Mouse (Mus musculus) right cerebral cortex, postnatal 10 days (tissue): ENCODE measurements around the gene Sirt4.
"Not testable (repeated sequence)": the region's sequence is repeated elsewhere in the genome, so short reads cannot be mapped to it uniquely, and the experiment has no call there.

ENCODE experiments used
- DNase-seq, 2 experiments: peaks; one replicate each; pipeline ENCODE4 v3.0.0; 2021; ENCODE audit warnings: low spot score in 2 of 2

The Sirt4 gene

DNA sequence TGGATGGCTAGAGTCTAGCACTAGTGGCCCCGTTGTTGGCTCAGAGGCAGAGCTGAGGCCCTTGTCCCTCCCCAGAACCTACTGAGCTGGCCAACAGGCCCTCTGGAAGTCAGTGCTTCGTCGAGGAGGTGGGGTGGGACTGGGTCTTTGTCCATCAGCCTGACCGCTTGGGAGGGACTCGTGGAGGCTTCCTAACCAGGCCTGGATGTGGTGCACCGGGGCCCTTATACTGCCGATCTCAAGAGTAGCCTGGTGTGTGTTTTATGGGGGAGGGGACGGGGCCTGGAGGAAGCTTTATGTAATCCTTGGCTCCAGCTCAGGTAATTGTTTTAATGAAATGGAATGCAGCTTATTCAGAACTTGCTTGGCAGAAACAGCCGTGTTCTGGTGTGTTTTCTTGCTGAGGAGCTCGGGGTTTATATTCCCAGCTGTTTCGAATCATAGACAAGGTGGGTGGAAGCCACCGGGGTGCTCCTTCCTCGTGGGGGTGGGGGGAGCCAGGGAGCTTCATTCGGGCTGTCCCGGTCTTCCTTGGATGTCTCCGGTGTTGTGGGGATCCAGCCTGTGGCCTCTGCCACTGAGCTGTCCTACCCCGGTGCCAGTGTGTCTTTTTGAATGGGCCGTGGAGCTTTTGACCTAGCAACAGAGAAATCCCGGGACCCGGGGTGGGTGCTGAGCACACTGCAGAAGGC is 30.5 kb upstream of the Sirt4 start:
- DNase-seq, result no peak

GRCm38 (mm10) chr5:115514346-115514745 is 29.8 kb upstream of the Sirt4 start:
- DNase-seq, result no peak

- no peak for DNase-seq
Measured at GRCm38 (mm10) chr5:115513721-115514120, 29.2 kb upstream of the Sirt4 start.

- DNase-seq, result no peak
Measured at GRCm38 (mm10) chr5:115513246-115513645, 28.7 kb upstream of the Sirt4 start.

GRCm38 (mm10) chr5:115512375-115512774 is 27.9 kb upstream of the Sirt4 start:
- DNase-seq, result no peak

DNA sequence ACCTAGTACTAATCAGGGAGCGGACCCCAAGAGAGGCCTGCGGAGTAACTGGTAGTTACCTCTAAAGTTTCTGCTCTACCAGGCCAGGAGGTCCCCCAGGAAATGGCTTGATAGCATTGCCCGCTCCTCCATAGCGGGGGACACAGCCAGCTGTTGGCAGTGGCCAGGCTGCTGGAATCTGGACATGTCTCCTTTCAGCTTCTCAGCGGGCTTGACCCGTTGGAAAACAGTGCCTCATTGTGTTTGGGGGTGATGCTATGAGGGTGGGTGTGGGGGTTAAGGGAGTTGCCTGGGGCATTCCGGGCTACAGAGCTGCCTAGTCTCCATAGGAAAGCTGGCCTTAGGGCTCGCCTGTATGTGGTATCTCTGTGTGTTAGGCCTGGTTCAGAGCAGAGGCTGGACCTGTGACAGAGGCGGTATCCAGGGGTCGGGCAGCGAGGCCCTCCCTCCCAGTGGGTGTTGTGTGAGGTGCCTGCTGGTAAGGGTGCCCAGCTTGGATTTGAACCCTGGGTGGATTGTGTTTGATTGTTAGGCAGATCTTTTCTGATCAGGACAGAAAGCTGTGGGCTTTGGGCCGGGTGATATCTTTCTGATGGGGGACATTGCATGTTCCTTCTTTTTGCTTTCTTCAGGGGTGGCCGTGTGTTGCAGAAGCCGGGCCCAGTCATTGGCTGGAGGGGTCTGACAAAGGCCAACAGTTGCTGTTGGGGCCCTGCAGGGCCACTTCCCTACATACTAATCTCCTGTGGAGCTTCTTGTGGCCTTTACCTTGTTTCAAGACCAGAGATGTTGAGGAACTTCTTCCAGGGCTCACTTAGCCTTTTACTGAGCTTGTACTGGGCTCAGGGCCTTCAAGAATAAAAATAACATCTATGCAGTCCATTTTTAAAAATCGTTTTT is 25.5 kb upstream of the Sirt4 start:
- DNase-seq, result no peak

GRCm38 (mm10) chr5:115509321-115509761 is 24.8 kb upstream of the Sirt4 start:
- no peak for DNase-seq

- no peak for DNase-seq
Measured at GRCm38 (mm10) chr5:115508859-115509147, 24.3 kb upstream of the Sirt4 start.

DNA sequence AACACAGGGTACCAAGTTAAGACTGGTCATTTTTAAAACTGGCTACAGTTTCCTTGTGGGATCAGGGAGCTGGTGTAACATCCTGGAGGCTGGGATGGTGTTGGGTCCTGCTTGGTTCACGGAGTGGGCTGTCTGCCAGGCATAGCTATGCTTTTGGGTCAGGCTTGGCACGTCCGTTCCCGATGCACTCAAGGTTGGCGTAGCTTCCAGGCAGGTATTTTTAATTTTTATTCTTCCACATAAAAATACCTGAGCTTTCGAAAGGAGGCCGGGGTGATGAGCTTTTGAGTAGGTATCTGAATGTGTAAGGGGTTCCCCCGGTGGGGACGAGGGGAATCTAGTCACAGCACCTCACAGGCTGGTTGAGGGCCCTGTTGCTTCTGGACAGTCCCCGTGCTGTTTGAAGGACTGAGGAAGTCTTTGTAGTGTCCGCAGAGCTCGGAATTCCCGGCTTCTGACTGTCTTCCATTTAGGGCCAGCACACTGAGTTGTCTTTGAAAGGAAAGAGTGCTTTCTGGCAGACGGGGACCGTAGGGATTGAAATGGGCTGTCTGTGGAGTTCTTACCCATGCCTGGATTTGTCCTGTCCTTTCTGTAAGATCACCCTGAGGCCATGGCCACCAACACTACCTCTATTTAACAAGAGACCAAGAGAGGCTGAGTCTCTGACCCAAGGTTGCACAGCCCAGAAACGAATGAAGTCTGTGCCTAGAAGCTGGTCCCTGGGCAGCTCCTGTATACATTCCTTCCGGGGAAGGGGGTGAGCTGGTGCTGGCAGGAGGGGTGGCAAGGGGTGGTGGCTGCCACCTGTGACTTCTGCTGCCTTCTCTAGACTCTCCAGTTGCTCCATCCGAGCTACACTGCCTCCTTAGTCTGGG is 23.7 kb upstream of the Sirt4 start:
- DNase-seq, result peak in 1 of 2 experiments; percentile 58

GRCm38 (mm10) chr5:115507267-115507980 is 22.9 kb upstream of the Sirt4 start:
- no peak for DNase-seq

DNA sequence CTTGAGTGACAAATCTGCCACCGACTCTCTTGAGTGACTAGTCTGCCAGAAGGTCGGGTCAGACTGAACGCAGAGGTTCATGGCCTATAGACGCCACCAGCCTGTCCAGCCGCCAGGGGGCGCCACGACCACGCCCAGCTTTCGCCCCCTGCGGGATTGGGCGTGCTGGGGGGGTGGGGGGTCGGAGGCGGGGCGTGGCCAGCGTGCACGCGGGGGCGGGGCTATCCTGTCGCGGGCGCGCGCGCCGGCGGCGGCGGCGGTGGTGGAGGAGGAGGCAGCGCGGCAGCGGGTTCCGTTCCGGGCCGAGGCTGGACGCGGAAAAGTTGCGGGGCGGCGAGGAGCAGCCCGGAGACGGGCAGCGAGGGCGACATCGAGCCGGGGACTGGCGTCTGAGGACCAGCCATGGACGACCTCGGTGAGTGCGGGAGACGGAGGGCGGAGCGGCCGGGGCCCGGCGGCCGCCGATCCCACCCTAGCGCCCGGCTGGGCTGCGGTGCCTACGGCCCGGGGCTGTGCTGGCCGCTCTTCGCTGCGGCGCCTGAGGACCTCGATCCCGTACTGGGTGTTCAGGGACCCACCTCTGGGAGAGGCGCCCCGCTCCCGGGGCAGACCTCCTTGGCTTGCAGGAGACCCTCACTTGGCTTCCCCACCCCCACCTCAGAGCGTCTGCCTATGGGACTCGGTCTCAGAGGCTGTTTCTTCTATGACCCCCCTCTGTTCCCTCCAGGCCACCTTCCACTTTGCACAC is 22.1 kb upstream of the Sirt4 start, which contains the start of gene Pxn:
Gene Pxn, plus strand, starts transcription at position 223 of the 748 bp plus-strand sequence.
- DNase-seq, result peak; percentile 86 to 90

- DNase-seq, result not testable (repeated sequence)
Measured at GRCm38 (mm10) chr5:115505617-115506016, 21.1 kb upstream of the Sirt4 start.

GRCm38 (mm10) chr5:115503035-115503434 is 18.5 kb upstream of the Sirt4 start:
- DNase-seq, result no peak

GRCm38 (mm10) chr5:115500383-115500935 is 15.9 kb upstream of the Sirt4 start:
- no peak for DNase-seq

DNA sequence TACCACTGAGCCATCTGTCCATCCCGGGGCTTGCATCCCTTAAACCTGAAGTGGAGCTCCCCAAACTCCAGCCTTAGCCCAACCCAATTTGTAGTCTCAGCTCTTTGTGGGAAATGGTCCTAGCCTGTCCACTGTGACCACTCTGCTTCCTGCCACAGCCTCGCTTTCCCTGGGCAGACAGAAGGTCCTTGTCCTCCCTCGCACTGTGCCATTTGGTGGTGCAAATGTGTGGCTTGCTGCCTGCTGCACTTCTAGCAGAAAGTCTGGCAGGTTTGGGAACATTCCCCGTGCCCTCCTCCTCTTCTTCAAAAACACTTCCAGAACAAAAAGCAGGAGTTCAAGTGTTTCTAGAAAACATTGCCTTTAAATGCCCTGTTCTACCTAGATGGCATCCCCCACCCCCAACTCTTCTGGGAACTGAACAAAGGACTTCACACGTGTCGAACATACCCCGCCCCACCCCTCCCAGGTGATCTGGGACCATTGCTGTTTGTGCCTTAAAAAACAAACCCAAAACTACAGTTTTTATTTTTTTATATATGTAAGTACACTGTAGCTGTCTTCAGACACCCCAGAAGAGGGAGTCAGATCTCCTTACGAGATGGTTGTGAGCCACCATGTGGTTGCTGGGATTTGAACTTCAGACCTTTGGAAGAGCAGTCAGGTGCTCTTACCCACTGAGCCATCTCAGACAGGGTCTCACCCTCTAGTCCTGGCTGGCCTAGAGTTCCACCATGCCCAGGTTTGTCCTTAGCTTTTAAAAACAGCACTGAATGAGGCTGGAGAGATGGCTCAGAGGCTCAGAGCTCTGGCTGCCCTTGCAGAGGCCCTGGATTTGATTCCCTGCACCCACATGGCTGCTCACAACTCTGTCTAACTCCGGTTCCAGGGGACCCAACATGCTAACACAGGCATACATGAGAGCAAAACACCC is 14.0 kb upstream of the Sirt4 start:
- no peak for DNase-seq

DNA sequence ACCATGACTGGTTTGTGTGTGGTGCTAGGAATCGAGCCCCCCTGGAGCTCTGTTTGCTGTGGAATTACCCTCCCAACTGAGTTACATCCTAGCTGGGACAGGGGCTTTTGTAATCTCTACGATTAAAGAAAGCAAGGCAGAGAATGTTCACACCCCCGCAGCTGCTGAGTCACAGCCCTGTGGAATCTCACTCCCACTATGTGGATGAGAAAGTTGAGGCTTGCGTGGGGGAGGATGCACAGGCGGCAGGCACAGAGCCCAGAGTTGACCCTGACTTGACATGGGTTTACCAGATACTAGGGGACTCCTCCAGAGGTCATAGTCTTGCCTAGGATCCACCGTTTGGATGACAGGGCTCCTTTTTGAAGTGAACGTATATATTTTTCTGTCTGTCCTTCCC is 12.5 kb upstream of the Sirt4 start:
- DNase-seq, result no peak

GRCm38 (mm10) chr5:115495618-115496017 is 11.1 kb upstream of the Sirt4 start:
- peak in 1 of 2 experiments; percentile 40 for DNase-seq

GRCm38 (mm10) chr5:115493441-115493840 is 8.9 kb upstream of the Sirt4 start:
- DNase-seq, result no peak

DNA sequence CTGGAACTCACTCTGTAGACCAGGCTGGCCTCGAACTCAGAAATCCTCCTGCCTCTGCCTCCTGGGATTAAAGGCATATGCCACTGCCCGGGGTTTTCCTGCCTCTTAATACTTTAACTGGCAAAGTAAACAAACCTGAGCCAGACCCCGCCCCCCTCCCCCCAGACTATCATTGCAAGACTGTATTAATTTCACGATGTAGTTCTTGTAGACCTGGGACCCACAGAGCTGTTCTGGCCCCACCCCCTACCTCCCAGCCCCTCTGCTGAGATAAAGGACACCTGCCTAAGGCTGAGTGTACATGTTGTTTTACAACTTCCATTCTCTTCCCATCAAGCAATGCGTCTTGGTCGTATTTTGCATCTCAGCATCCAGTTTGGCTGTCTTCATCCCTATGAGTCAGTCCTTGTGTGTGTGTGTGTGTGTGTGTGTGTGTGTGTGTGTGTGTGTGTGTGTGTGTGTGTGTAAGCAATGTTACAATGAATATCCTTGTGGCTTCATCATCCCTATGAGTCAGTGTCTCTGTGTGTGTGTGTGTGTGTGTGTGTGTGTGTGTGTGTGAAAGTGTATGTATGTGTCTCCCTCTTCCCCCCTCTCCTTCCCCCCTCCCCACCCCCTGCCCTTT is 8.3 kb upstream of the Sirt4 start:
- DNase-seq, result no peak
